Mouse (Mus musculus): ENCODE results near the gene Creg1. TPM values are rescaled to one million over a fixed set of nuclear protein-coding genes. Genes with fewer than 3 reads are reported as not detected.

The Creg1 gene
- polyA plus RNA-seq, 1 experiment from 2014 or later: 42.9 TPM

DNA sequence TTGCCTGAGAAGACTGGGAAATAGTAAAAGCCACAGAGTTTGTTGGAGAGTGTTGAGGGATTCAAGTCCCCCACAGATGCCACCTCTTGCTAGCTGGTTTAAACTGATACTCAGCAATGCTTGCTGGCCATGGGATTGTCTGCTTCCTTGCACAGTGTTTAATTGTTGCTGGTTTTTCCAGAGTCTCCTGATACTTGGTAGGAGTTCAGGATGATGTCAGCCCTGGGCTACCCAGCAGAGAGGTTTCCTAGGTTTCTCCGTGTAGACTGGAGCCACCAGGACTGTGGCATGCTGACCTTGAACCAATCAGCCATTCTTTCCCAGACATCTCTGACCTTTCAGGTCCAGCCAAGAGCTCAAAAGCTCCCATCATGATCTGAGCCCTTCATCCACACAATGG is 36.6 kb upstream of the Creg1 start:
- H3K9me3 ChIP-seq (ENCODE audit: control insufficient read depth, low read length): no peaks in the 10 kb centered on the region
- no peaks in the 10 kb centered on the region for H3K4me1 ChIP-seq (ENCODE audit: control insufficient read depth, insufficient read depth, low read depth, low read length)
- no peak overlapping the region for H3K4me2 ChIP-seq (ENCODE audit: low read length)
- ATAC-seq: peak; percentile 48; the same call in 1 of the 2 replicates
- no peaks in the 10 kb centered on the region for H3K27me3 ChIP-seq (replicated peaks; ENCODE audit: control insufficient read depth, insufficient read depth, low read length)
- no peak overlapping the region for H3K27ac ChIP-seq (ENCODE audit: low read depth, low read length)
- no peaks in the 10 kb centered on the region for H3K36me3 ChIP-seq (ENCODE audit: control insufficient read depth, insufficient read depth, low read length)
- WGBS: 33% methylated on average over 1 of the region's 1 CpGs
- H3K9ac ChIP-seq (ENCODE audit: low read depth, low read length): no peak overlapping the region
- no peak overlapping the region for H3K4me3 ChIP-seq (ENCODE audit: low read length)

DNA sequence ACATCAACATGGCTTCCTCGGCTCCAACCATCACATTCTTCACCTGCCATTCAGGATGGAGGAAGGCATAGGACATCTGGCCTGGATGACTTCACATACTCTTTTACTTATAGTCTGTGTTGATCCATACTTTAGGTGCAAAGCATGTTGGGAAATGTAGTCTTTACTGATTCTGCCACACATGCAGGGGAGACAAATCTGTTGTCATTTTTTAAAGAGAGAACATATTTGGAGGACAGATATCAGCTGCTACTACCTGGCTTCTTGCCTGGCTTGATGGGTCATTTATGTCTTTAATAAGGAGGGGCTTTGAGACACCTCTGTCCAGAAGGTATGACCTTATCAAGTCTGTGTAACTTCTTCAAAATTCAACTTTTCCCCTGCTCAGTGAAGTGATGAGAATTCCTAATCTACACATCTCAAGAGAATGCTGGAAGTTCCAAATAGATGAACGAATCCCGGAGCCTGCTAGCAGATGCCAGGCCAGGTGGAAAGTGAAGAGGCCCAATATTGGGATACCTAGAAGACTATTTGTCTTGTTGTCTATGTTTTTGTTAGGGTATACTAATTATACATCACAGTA is 35.4 kb upstream of the Creg1 start:
- WGBS: 94% methylated on average over 3 of the region's 3 CpGs
- no peak overlapping the region for H3K4me2 ChIP-seq (ENCODE audit: low read length)
- H3K36me3 ChIP-seq (ENCODE audit: control insufficient read depth, insufficient read depth, low read length): no peaks in the 10 kb centered on the region
- ATAC-seq: no peak
- H3K27me3 ChIP-seq (replicated peaks; ENCODE audit: control insufficient read depth, insufficient read depth, low read length): no peaks in the 10 kb centered on the region
- H3K9me3 ChIP-seq (ENCODE audit: control insufficient read depth, low read length): no peaks in the 10 kb centered on the region
- H3K27ac ChIP-seq (ENCODE audit: low read depth, low read length): no peak overlapping the region
- no peak overlapping the region for H3K9ac ChIP-seq (ENCODE audit: low read depth, low read length)
- H3K4me3 ChIP-seq (ENCODE audit: low read length): no peak overlapping the region
- H3K4me1 ChIP-seq (ENCODE audit: control insufficient read depth, insufficient read depth, low read depth, low read length): no peaks in the 10 kb centered on the region

DNA sequence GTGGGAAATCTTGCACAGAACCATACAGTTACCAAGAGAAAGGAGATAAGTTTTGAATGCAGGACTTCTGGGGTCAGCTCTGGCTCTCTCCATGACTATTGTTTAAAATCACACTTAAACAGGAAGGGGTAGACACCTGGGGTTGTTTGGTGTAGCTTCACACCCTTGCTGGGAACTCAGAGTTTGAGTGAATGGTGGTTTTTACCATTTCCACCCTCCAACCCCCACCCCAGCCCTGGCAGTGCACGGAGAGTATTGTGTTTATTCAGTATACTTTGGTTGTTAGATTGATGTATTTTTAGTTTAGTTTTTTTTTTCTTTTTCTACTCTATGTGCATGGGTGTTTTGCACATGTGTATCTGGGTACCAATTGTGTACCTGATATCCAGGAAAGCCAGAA is 33.4 kb upstream of the Creg1 start:
- H3K4me3 ChIP-seq (ENCODE audit: low read length): no peak overlapping the region
- 63% methylated on average over 1 of the region's 1 CpGs for WGBS
- no peak overlapping the region for H3K9ac ChIP-seq (ENCODE audit: low read depth, low read length)
- H3K4me2 ChIP-seq (ENCODE audit: low read length): no peak overlapping the region
- no peak for ATAC-seq
- no peaks in the 10 kb centered on the region for H3K9me3 ChIP-seq (ENCODE audit: control insufficient read depth, low read length)
- no peaks in the 10 kb centered on the region for H3K27me3 ChIP-seq (replicated peaks; ENCODE audit: control insufficient read depth, insufficient read depth, low read length)
- H3K27ac ChIP-seq (ENCODE audit: low read depth, low read length): no peak overlapping the region
- no peaks in the 10 kb centered on the region for H3K4me1 ChIP-seq (ENCODE audit: control insufficient read depth, insufficient read depth, low read depth, low read length)
- H3K36me3 ChIP-seq (ENCODE audit: control insufficient read depth, insufficient read depth, low read length): no peaks in the 10 kb centered on the region

DNA sequence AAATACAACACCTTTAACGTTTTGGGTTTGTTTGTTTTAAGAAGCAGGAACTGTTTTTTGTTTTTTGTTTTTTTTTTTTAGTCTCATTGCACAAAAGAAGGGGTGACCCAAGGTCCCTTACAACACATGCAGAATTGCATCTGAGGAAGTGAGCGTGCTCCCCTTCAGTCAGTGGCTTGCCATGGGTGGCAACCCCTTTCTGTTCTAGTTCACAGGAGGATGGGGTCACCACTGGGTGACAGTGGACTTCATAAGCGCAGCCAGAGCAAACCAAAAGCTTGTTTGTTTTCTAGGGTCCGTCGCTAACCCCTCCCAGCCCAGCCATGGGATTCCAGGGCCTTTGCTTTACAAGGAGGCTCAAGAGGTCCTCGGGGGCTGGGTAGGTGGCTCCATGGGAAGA is 32.0 kb upstream of the Creg1 start:
- H3K27me3 ChIP-seq (replicated peaks; ENCODE audit: control insufficient read depth, insufficient read depth, low read length): no peaks in the 10 kb centered on the region
- no peak overlapping the region for H3K4me3 ChIP-seq (ENCODE audit: low read length)
- H3K9ac ChIP-seq (ENCODE audit: low read depth, low read length): no peak overlapping the region
- WGBS: 70% methylated on average over 6 of the region's 6 CpGs
- no peaks in the 10 kb centered on the region for H3K4me1 ChIP-seq (ENCODE audit: control insufficient read depth, insufficient read depth, low read depth, low read length)
- no peaks in the 10 kb centered on the region for H3K9me3 ChIP-seq (ENCODE audit: control insufficient read depth, low read length)
- no peak overlapping the region for H3K27ac ChIP-seq (ENCODE audit: low read depth, low read length)
- no peaks in the 10 kb centered on the region for H3K36me3 ChIP-seq (ENCODE audit: control insufficient read depth, insufficient read depth, low read length)
- H3K4me2 ChIP-seq (ENCODE audit: low read length): no peak overlapping the region
- no peak for ATAC-seq

DNA sequence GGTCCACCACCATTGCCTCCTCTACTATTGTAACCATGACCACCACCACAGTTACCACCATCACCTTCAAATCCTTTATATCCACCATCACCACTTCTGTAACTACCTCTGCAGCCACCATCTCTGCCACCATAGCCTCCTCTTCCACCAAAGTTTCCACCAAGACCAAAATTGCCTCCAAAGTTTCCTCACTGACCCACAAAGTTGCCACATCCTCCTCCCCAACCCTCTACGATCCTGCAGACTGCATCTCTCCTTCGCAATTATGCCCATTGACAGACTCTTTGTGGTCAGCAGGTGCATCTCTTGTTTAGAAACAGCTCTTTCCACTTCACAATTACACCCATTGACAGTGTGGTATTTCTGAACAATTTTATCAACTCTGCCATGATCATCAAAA is 28.7 kb upstream of the Creg1 start:
- Histone ChIP-seq H3K4me2 (ENCODE audit: low read length) (no peak overlapping the region), H3K36me3 (ENCODE audit: control insufficient read depth, insufficient read depth, low read length) (no peaks in the 10 kb centered on the region), H3K27me3 (replicated peaks; ENCODE audit: control insufficient read depth, insufficient read depth, low read length) (no peaks in the 10 kb centered on the region), H3K4me1 (ENCODE audit: control insufficient read depth, insufficient read depth, low read depth, low read length) (no peaks in the 10 kb centered on the region), H3K4me3 (ENCODE audit: low read length) (no peak overlapping the region), H3K9me3 (ENCODE audit: control insufficient read depth, low read length) (no peaks in the 10 kb centered on the region), H3K27ac (ENCODE audit: low read depth, low read length) (no peak overlapping the region), H3K9ac (ENCODE audit: low read depth, low read length) (no peak overlapping the region)
- 94% methylated on average over 2 of the region's 2 CpGs for WGBS
- no peak for ATAC-seq

DNA sequence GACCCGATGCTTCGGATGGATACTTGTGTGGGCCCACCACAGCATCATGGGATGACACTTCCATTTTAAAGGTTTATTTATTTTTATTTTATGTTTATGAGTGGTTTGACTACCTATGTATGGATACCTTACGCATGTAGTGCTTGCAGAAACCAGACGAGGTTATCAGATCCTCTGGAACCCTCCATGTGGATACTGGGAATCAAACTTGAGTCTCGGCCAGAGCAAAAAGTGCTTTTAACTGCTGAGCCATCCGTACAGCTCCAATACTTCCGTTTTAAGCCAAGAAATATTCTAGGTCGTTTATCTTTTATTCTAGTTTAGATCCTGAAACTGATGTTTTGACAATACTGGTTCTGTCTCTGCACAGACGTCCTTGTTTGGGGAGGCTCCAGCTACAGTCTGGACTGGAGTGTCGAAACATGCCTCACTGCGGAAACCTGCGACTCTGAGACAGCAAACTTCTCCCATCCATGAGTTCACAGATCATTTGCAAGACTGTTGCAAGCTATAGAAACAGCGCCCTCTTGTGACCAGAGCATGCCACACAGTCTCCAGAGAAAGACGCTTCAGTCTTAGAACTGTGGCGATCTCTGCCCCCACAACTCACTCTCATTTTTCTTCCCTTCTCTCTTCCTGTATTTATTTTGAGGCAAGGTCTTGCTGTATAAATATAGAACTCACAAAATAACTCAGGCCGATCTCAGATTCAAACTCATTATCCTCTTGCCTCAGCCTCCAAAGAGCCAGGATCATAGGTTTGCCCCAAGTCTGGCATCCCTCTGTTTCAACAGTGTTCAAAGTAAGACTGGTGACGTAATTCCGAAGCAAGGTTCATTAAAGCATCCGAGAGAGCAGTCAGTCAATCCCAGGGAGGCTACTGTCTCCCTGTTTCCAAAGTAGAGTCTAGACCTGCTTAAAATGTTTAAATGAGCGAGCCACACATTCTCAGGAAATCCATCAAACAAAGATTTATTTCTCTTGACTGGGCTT is 27.4 kb upstream of the Creg1 start:
- no peak overlapping the region for H3K9ac ChIP-seq (ENCODE audit: low read depth, low read length)
- H3K4me1 ChIP-seq (ENCODE audit: control insufficient read depth, insufficient read depth, low read depth, low read length): no peaks in the 10 kb centered on the region
- no peak overlapping the region for H3K27ac ChIP-seq (ENCODE audit: low read depth, low read length)
- no peaks in the 10 kb centered on the region for H3K36me3 ChIP-seq (ENCODE audit: control insufficient read depth, insufficient read depth, low read length)
- WGBS: 36% methylated on average over 20 of the region's 20 CpGs
- ATAC-seq: peak; percentile 90
- no peak overlapping the region for H3K4me3 ChIP-seq (ENCODE audit: low read length)
- H3K4me2 ChIP-seq (ENCODE audit: low read length): no peak overlapping the region
- no peaks in the 10 kb centered on the region for H3K27me3 ChIP-seq (replicated peaks; ENCODE audit: control insufficient read depth, insufficient read depth, low read length)
- H3K9me3 ChIP-seq (ENCODE audit: control insufficient read depth, low read length): no peaks in the 10 kb centered on the region

DNA sequence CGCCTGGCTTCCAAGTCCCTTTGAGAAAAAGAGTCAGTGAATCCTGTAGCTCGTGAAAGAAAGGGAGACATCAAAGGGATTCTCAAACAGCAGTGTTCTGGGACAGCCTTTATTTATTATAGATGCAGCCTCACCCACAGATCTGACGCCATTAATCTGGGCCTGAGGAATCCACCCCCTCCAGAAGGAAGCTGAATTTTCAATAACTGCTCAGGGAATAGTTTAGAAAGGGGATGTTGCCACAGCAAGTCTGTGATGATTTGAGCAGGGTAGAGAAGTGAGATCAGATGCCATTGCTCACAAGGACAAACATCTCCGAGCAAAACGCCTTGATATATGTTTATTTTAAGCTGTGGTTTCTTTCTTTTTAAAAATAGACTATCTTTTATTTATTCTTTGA is 26.1 kb upstream of the Creg1 start:
- Histone ChIP-seq H3K4me1 (ENCODE audit: control insufficient read depth, insufficient read depth, low read depth, low read length) (no peaks in the 10 kb centered on the region), H3K27ac (ENCODE audit: low read depth, low read length) (no peak overlapping the region), H3K4me3 (ENCODE audit: low read length) (no peak overlapping the region), H3K9me3 (ENCODE audit: control insufficient read depth, low read length) (no peaks in the 10 kb centered on the region), H3K36me3 (ENCODE audit: control insufficient read depth, insufficient read depth, low read length) (no peaks in the 10 kb centered on the region), H3K27me3 (replicated peaks; ENCODE audit: control insufficient read depth, insufficient read depth, low read length) (no peaks in the 10 kb centered on the region), H3K9ac (ENCODE audit: low read depth, low read length) (no peak overlapping the region), H3K4me2 (ENCODE audit: low read length) (no peak overlapping the region)
- WGBS: 52% methylated on average over 5 of the region's 5 CpGs
- no peak for ATAC-seq

DNA sequence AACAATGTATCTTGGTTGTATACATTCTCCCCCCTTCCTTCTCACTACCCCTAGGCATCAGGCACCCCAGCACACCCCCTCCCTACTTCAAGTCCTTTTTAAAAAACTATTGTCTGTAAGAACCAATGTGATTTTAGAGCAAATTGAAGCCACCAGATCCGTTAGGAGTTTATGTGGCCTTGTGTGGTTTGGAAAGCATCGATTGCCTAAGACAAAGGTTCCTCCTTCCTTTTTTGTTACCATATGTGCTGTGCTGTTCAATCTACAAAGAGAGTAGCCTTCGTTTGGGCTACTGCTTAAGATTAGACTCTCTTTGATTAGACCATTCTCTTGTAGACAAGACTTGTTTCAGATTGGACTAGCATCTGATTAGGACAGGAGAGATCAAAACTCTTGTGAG is 25.7 kb upstream of the Creg1 start:
- Histone ChIP-seq H3K9me3 (ENCODE audit: control insufficient read depth, low read length) (no peaks in the 10 kb centered on the region), H3K27me3 (replicated peaks; ENCODE audit: control insufficient read depth, insufficient read depth, low read length) (no peaks in the 10 kb centered on the region), H3K4me2 (ENCODE audit: low read length) (no peak overlapping the region), H3K27ac (ENCODE audit: low read depth, low read length) (no peak overlapping the region), H3K4me1 (ENCODE audit: control insufficient read depth, insufficient read depth, low read depth, low read length) (no peaks in the 10 kb centered on the region), H3K4me3 (ENCODE audit: low read length) (no peak overlapping the region), H3K9ac (ENCODE audit: low read depth, low read length) (no peak overlapping the region), H3K36me3 (ENCODE audit: control insufficient read depth, insufficient read depth, low read length) (no peaks in the 10 kb centered on the region)
- ATAC-seq: no peak
- 67% methylated on average over 3 of the region's 3 CpGs for WGBS

DNA sequence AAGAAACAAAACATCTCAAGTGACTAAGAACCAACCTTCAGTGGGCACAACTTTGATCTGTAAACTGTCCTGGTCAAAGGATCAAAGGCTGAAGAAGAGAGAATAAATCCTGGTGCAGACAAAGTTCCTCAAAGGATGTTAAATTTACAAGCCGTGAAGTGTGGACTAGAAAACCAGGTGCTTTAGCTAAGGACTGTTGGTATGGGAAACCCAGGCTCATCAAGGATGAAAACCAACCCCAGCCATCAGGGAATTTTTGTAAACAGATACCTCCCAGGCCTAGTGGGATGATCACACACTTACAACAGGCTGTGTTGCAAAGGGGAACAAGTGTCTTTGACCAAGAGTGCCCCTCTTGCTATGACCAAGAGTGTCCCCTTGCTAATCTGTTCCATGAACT is 24.6 kb upstream of the Creg1 start:
- Histone ChIP-seq H3K4me1 (ENCODE audit: control insufficient read depth, insufficient read depth, low read depth, low read length) (no peaks in the 10 kb centered on the region), H3K4me2 (ENCODE audit: low read length) (no peak overlapping the region), H3K27ac (ENCODE audit: low read depth, low read length) (no peak overlapping the region), H3K4me3 (ENCODE audit: low read length) (no peak overlapping the region), H3K9me3 (ENCODE audit: control insufficient read depth, low read length) (no peaks in the 10 kb centered on the region), H3K27me3 (replicated peaks; ENCODE audit: control insufficient read depth, insufficient read depth, low read length) (no peaks in the 10 kb centered on the region), H3K9ac (ENCODE audit: low read depth, low read length) (no peak overlapping the region), H3K36me3 (ENCODE audit: control insufficient read depth, insufficient read depth, low read length) (no peaks in the 10 kb centered on the region)
- ATAC-seq: no peak
- WGBS: 87% methylated on average over 1 of the region's 1 CpGs

Measured in hindbrain, embryonic 16.5 days (tissue).